Comparison of ENCODE assay signal across 14 mouse cellular contexts in genomic region chr6:126712531-126712930, GRCm38 (mm10).
A peak's percentile ranks its signal among the peaks of the same experiment; 100 is the strongest.
DNase-seq lines count a peak whose midpoint lies in the region.
"Had no signal": no experiment of that assay in that cellular context is flagged by ENCODE, and none has a peak within 500 bp of the region (broad histone marks: within the 10 kb centered on the region; RNA-seq: fewer than 3 reads in every experiment).

No protein-coding gene starts in this region.

- peak; percentile 11 for DNase-seq in kidney, adult 9 months
- no peak for DNase-seq in kidney, postnatal 4 days
- peak; percentile 18 to 22 for DNase-seq in lung, adult 18-20 months
- no peak for DNase-seq in lung, postnatal 10 days
- peak; percentile 73 for DNase-seq in right cerebral cortex, adult 18-20 months
- DNase-seq in right cerebral cortex, postnatal 36 days (ENCODE audit: low spot score in 2 of 2) = no peak
- DNase-seq: adrenal gland, postnatal 14 days; cerebellum, adult 18-20 months; cerebellum, adult 9-11 months; cerebellum, postnatal 36 days; forebrain, postnatal 0 days; gastrocnemius, postnatal 36 days; heart, adult 11 months; heart, postnatal 36 days had no signal

Comparison
In these comparisons a context has a peak if more than half of its experiments do, and no peak if none do; other contexts are left out.
1. DNase-seq: peak in kidney, adult 9 months (single experiment), lung, adult 18-20 months (2 of 2) and right cerebral cortex, adult 18-20 months (single experiment); none in kidney, postnatal 4 days (0 of 2), lung, postnatal 10 days (single experiment) and right cerebral cortex, postnatal 36 days (0 of 2).